ENCODE assay signal across 38 mouse cellular contexts in genomic region chr19:45158201-45158600, GRCm38 (mm10). TPM values are rescaled to one million over a fixed set of nuclear protein-coding genes. Genes with fewer than 3 reads are reported as not detected.
"Had no signal": no experiment of that assay in that cellular context is flagged by ENCODE, and none has a peak within 500 bp of the region (broad histone marks: within the 10 kb centered on the region; RNA-seq: fewer than 3 reads in every experiment).

No protein-coding gene starts in this region.

- H3K27ac ChIP-seq: gastrocnemius, adult 2 months; heart, embryonic 13.5 days; heart, embryonic 15.5 days; hindbrain, embryonic 12.5 days; hindbrain, embryonic 14.5 days; kidney, embryonic 15.5 days; kidney, postnatal 0 days; limb, embryonic 13.5 days; limb, embryonic 15.5 days; liver, embryonic 12.5 days had no signal

- H3K9me3 ChIP-seq: heart, embryonic 13.5 days; heart, embryonic 15.5 days; hindbrain, embryonic 12.5 days; kidney, embryonic 15.5 days; limb, embryonic 13.5 days; limb, embryonic 15.5 days; liver, embryonic 12.5 days had no signal

- H3K4me3 ChIP-seq: gastrocnemius, adult 2 months; heart, embryonic 13.5 days; heart, embryonic 15.5 days; hindbrain, embryonic 12.5 days; kidney, embryonic 15.5 days; limb, embryonic 13.5 days; limb, embryonic 15.5 days; liver, embryonic 12.5 days had no signal

- H3K4me2 ChIP-seq: heart, embryonic 11.5 days; heart, embryonic 13.5 days; heart, embryonic 15.5 days; hindbrain, embryonic 12.5 days; hindbrain, embryonic 14.5 days; kidney, embryonic 15.5 days; limb, embryonic 13.5 days; limb, embryonic 15.5 days; liver, embryonic 12.5 days had no signal

- H3K4me1 ChIP-seq: hindbrain, embryonic 12.5 days; liver, embryonic 12.5 days had no signal

- ATAC-seq: hindbrain, embryonic 16.5 days; intestine, embryonic 16.5 days; liver, embryonic 12.5 days had no signal

- H3K36me3 ChIP-seq: heart, embryonic 13.5 days; heart, embryonic 15.5 days; hindbrain, embryonic 12.5 days; kidney, embryonic 15.5 days; limb, embryonic 13.5 days; limb, embryonic 15.5 days; liver, embryonic 12.5 days had no signal

- H3K9ac ChIP-seq: heart, embryonic 13.5 days; heart, embryonic 15.5 days; hindbrain, embryonic 12.5 days; hindbrain, embryonic 14.5 days; kidney, embryonic 15.5 days; limb, embryonic 13.5 days; limb, embryonic 15.5 days; liver, embryonic 12.5 days had no signal

- DNase-seq: gastrocnemius, adult 2 months; gastrocnemius, postnatal 10 days; gastrocnemius, postnatal 25 days; heart, adult 18-20 months; heart, postnatal 14 days; heart, postnatal 36 days; kidney, adult 11 months; kidney, adult 2 months; kidney, adult 9 months; kidney, postnatal 14 days; kidney, postnatal 36 days; layer of hippocampus, adult 9-11 months; layer of hippocampus, postnatal 36 days; left cerebral cortex, postnatal 4 days had no signal

RNA-seq across cellular contexts. Expression of gene Tlx1, which starts 7.7 kb away (rescaled TPM):
- total RNA-seq: gastrocnemius, adult 2 months; gastrocnemius, postnatal 25 days; granulocyte monocyte progenitor cell, adult 5-6 weeks; heart, adult 18-20 months; heart, postnatal 36 days; hematopoietic stem cell, adult 5-6 weeks; layer of hippocampus, adult 18-20 months; layer of hippocampus, adult 8-10 months; layer of hippocampus, postnatal 14 days; layer of hippocampus, postnatal 36 days; left cerebral cortex, adult 18-20 months; left cerebral cortex, adult 8-10 months; left cerebral cortex, postnatal 10 days; left cerebral cortex, postnatal 25 days; left cerebral cortex, postnatal 4 days; liver, adult 2 months had no signal
- polyA plus RNA-seq: frontal cortex, adult 2 months; intestine, embryonic 16.5 days; kidney, adult 2 months; kidney, embryonic 15.5 days; kidney, postnatal 0 days; large intestine, adult 2 months; liver, embryonic 12.5 days had no signal
